Mouse (Mus musculus): ENCODE data around the gene Ppox. TPM values are rescaled to one million over a fixed set of nuclear protein-coding genes. Genes with fewer than 3 reads are reported as not detected.
"Not testable (repeated sequence)": the region's sequence is repeated elsewhere in the genome, so short reads cannot be mapped to it uniquely, and the experiment has no call there.

Gene Ppox
- polyA plus RNA-seq, 1 experiment from 2014 or later: 53.0 TPM

GRCm38 (mm10) chr1:171246709-171247452, 34.1 kb downstream of the Ppox start:
- peaks cover 37% of the 10 kb centered on the region for H3K36me3 ChIP-seq
- H3K9me3 ChIP-seq (replicated peaks): no peaks in the 10 kb centered on the region
- peaks cover 4% of the 10 kb centered on the region; the same call in 1 of the 2 replicates for H3K27me3 ChIP-seq (ENCODE audit: low read depth, poor library complexity, severe bottlenecking)
- under 1% methylated on average over 41 of the region's 41 CpGs for WGBS
- peaks cover 60% of the 10 kb centered on the region for H3K4me1 ChIP-seq
- peak overlapping the region; percentile 88 for H3K4me3 ChIP-seq
- peak overlapping the region; percentile 95 for H3K27ac ChIP-seq (replicated peaks)
- DNase-seq (ENCODE audit: low spot score): peak; percentile 97

- Histone ChIP-seq H3K27me3 (ENCODE audit: low read depth, poor library complexity, severe bottlenecking) (no peaks in the 10 kb centered on the region), H3K4me3 (peak overlapping the region; percentile 88; the same call in 1 of the 2 replicates), H3K27ac (replicated peaks) (no peak overlapping the region), H3K4me1 (peaks cover 45% of the 10 kb centered on the region), H3K9me3 (replicated peaks) (no peaks in the 10 kb centered on the region), H3K36me3 (peaks cover 52% of the 10 kb centered on the region)
- 92% methylated on average over 8 of the region's 8 CpGs for WGBS
- no peak for DNase-seq (ENCODE audit: low spot score)
Observed at GRCm38 (mm10) chr1:171245353-171245752, 35.6 kb downstream of the Ppox start.

- not testable (repeated sequence) for H3K27me3 ChIP-seq (ENCODE audit: low read depth, poor library complexity, severe bottlenecking); H3K27ac ChIP-seq (replicated peaks); H3K9me3 ChIP-seq (replicated peaks); DNase-seq (ENCODE audit: low spot score); H3K4me3 ChIP-seq
- Histone ChIP-seq H3K4me1 (peaks cover 17% of the 10 kb centered on the region), H3K36me3 (peaks cover 86% of the 10 kb centered on the region)
- WGBS: 83% methylated on average over 12 of the region's 12 CpGs
Observed at GRCm38 (mm10) chr1:171241952-171242351, 39.0 kb downstream of the Ppox start.

GRCm38 (mm10) chr1:171240911-171241310, 40.1 kb downstream of the Ppox start:
- Histone ChIP-seq H3K36me3 (peaks cover 96% of the 10 kb centered on the region), H3K9me3 (replicated peaks) (no peaks in the 10 kb centered on the region), H3K4me3 (no peak overlapping the region), H3K27me3 (ENCODE audit: low read depth, poor library complexity, severe bottlenecking) (no peaks in the 10 kb centered on the region), H3K27ac (replicated peaks) (no peak overlapping the region), H3K4me1 (peaks cover 11% of the 10 kb centered on the region)
- 97% methylated on average over 10 of the region's 10 CpGs for WGBS
- DNase-seq (ENCODE audit: low spot score): no peak

GRCm38 (mm10) chr1:171239992-171240744, 40.8 kb downstream of the Ppox start:
- no peaks in the 10 kb centered on the region for H3K27me3 ChIP-seq (ENCODE audit: low read depth, poor library complexity, severe bottlenecking)
- H3K4me1 ChIP-seq: peaks cover 5% of the 10 kb centered on the region; the same call in 1 of the 2 replicates
- WGBS: 84% methylated on average over 15 of the region's 15 CpGs
- H3K36me3 ChIP-seq: peaks cover 97% of the 10 kb centered on the region
- no peaks in the 10 kb centered on the region for H3K9me3 ChIP-seq (replicated peaks)
- H3K4me3 ChIP-seq: no peak overlapping the region
- no peak overlapping the region for H3K27ac ChIP-seq (replicated peaks)
- DNase-seq (ENCODE audit: low spot score): no peak

- H3K4me3 ChIP-seq: no peak overlapping the region
- H3K27ac ChIP-seq (replicated peaks): no peak overlapping the region
- WGBS: 71% methylated on average over 14 of the region's 14 CpGs
- H3K27me3 ChIP-seq (ENCODE audit: low read depth, poor library complexity, severe bottlenecking): no peaks in the 10 kb centered on the region
- no peaks in the 10 kb centered on the region for H3K9me3 ChIP-seq (replicated peaks)
- peak; percentile 57 for DNase-seq (ENCODE audit: low spot score)
- peaks cover 5% of the 10 kb centered on the region; the same call in 1 of the 2 replicates for H3K4me1 ChIP-seq
- H3K36me3 ChIP-seq: peaks cover 100% of the 10 kb centered on the region
Observed at GRCm38 (mm10) chr1:171238463-171238862, 42.5 kb downstream of the Ppox start.

- DNase-seq (ENCODE audit: low spot score): no peak
- H3K4me1 ChIP-seq: peaks cover 5% of the 10 kb centered on the region; the same call in 1 of the 2 replicates
- peaks cover 92% of the 10 kb centered on the region for H3K36me3 ChIP-seq
- H3K27me3 ChIP-seq (ENCODE audit: low read depth, poor library complexity, severe bottlenecking): no peaks in the 10 kb centered on the region
- H3K4me3 ChIP-seq: no peak overlapping the region
- H3K27ac ChIP-seq (replicated peaks): no peak overlapping the region
- no peaks in the 10 kb centered on the region for H3K9me3 ChIP-seq (replicated peaks)
- WGBS: 75% methylated on average over 6 of the region's 6 CpGs
Observed at GRCm38 (mm10) chr1:171237438-171237837, 43.5 kb downstream of the Ppox start.

GRCm38 (mm10) chr1:171235791-171236190, 45.2 kb downstream of the Ppox start:
- H3K27me3 ChIP-seq (ENCODE audit: low read depth, poor library complexity, severe bottlenecking): no peaks in the 10 kb centered on the region
- no peak overlapping the region for H3K4me3 ChIP-seq
- DNase-seq (ENCODE audit: low spot score): no peak
- peaks cover 76% of the 10 kb centered on the region for H3K36me3 ChIP-seq
- 91% methylated on average over 4 of the region's 4 CpGs for WGBS
- H3K9me3 ChIP-seq (replicated peaks): no peaks in the 10 kb centered on the region
- H3K4me1 ChIP-seq: peaks cover 10% of the 10 kb centered on the region
- H3K27ac ChIP-seq (replicated peaks): no peak overlapping the region

GRCm38 (mm10) chr1:171234538-171234937, 46.4 kb downstream of the Ppox start:
- no peak overlapping the region for H3K27ac ChIP-seq (replicated peaks)
- H3K4me1 ChIP-seq: peaks cover 23% of the 10 kb centered on the region
- no peaks in the 10 kb centered on the region for H3K9me3 ChIP-seq (replicated peaks)
- peaks cover 63% of the 10 kb centered on the region for H3K36me3 ChIP-seq
- WGBS: 94% methylated on average over 4 of the region's 4 CpGs
- no peak for DNase-seq (ENCODE audit: low spot score)
- no peak overlapping the region for H3K4me3 ChIP-seq
- no peaks in the 10 kb centered on the region for H3K27me3 ChIP-seq (ENCODE audit: low read depth, poor library complexity, severe bottlenecking)

- no peak for DNase-seq (ENCODE audit: low spot score)
- H3K27me3 ChIP-seq (ENCODE audit: low read depth, poor library complexity, severe bottlenecking): no peaks in the 10 kb centered on the region
- 94% methylated on average over 14 of the region's 14 CpGs for WGBS
- no peaks in the 10 kb centered on the region for H3K9me3 ChIP-seq (replicated peaks)
- peaks cover 27% of the 10 kb centered on the region for H3K4me1 ChIP-seq
- H3K36me3 ChIP-seq: peaks cover 59% of the 10 kb centered on the region
- no peak within 1 kb of the TSS for H3K27ac ChIP-seq (replicated peaks)
- no peak within 1 kb of the TSS for H3K4me3 ChIP-seq
Observed at GRCm38 (mm10) chr1:171234126-171234525, 46.9 kb downstream of the Ppox start, which contains the start of gene Fcer1g. Gene Fcer1g (minus strand): TSS chr1:171234365.

- WGBS: 83% methylated on average over 12 of the region's 12 CpGs
- Histone ChIP-seq H3K27ac (replicated peaks) (no peak overlapping the region), H3K9me3 (replicated peaks) (no peaks in the 10 kb centered on the region), H3K4me1 (peaks cover 33% of the 10 kb centered on the region), H3K4me3 (no peak overlapping the region), H3K27me3 (ENCODE audit: low read depth, poor library complexity, severe bottlenecking) (no peaks in the 10 kb centered on the region), H3K36me3 (peaks cover 48% of the 10 kb centered on the region)
- no peak for DNase-seq (ENCODE audit: low spot score)
Observed at GRCm38 (mm10) chr1:171232800-171233730, 47.9 kb downstream of the Ppox start.

- Histone ChIP-seq H3K27me3 (ENCODE audit: low read depth, poor library complexity, severe bottlenecking) (no peaks in the 10 kb centered on the region), H3K9me3 (replicated peaks) (no peaks in the 10 kb centered on the region), H3K4me1 (peaks cover 29% of the 10 kb centered on the region), H3K36me3 (peaks cover 41% of the 10 kb centered on the region), H3K4me3 (no peak overlapping the region), H3K27ac (replicated peaks) (no peak overlapping the region)
- WGBS: 87% methylated on average over 5 of the region's 5 CpGs
- no peak for DNase-seq (ENCODE audit: low spot score)
Observed at GRCm38 (mm10) chr1:171232348-171232747, 48.6 kb downstream of the Ppox start.
